Mouse (Mus musculus): ENCODE results near the gene Insr.
"Not testable (repeated sequence)": the region's sequence is repeated elsewhere in the genome, so short reads cannot be mapped to it uniquely, and the experiment has no call there.

Insr gene

DNA sequence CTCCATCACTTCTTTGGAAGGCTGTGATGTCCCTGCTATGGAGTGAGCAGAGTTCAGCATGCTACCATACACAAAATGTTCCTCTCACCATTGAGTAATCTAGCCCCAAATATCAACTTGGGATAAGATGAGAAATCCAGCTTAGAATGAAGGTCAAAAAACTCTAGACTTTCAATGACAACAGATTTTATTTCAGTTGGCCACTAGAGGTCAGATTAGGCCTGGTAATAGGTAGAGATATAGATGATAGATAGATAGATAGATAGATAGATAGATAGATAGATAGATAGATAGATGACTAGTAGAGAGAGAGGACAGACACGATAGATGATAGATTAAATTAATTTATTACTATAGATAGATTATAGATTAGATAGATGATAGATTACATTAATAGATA is 99.5 kb downstream of the Insr start:
- DNase-seq: no peak

DNA sequence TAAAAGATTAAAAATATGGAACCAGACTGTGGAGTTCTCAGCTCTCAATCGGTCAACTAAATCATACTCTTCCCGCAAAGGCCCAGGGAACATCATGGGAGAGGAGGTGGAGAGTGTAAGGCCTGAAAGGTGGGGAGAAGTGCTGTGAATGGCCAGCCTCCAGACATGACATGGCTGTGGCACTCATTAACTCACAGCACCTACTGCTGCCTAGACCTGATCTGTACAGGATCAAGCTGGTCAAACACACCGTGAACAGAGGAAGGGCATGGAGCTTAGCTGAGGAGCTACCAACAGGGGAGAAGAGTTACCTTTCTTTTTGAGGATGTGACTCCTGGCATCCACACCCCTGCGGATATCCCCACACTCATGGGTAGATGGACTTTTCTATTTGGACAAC is 102.0 kb downstream of the Insr start:
- DNase-seq: peak; percentile 24

DNA sequence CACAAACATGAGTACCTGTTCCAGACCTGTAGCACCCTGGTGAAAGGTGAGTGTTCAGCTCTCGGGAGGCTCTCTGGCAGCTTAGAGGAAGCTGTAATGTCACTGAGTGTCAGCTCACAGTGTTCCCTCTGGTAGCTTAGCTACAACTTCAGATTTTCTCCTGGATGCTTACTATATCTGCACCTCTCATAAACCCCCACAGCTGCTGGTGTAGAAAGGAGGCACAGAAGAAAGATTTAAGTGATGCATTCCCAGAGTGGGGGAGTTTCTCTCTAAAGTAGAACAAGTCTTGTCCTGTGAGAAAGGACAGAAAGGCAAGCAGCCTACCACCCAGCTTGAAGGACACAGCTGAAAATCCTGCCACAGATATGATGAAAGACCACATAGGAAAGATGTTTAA is 107.2 kb downstream of the Insr start:
- DNase-seq: no peak

DNA sequence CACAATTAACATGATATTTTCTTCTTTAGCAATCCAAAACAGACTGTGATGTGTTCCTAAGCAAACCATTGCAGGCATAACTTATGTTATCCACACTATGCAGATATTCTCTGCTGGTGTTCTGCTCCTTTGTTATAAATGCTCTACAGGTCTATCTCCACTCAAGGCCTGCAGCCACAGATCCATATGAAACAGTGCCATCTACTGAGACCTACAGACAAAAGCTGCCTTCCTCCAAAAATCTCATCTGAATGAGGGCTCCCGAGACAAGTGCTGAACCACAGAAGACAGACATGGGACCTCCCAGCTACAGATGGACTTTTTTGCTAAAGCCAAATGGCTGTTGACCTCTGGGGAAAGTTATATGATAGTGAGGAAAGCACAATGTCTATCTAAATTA is 132.9 kb downstream of the Insr start:
- DNase-seq: no peak

DNA sequence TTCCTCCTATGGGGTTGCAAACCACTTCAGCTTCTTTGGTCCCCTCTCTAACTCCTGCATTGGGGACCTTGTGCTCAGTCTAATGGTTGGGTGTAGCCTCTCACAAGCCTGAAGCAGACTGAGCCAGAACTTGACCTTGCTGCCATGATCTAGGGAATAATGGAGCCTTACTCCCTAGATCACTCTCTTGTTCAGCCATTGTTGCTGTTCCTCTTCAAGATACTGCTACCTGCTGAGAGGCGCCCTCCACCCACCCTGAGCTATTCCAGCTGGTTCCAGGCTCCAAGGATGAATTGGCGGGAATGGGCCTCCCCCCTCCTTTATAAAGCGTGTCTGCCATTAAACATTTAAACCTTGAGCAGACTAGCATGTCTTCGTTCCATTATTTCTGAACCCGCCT is 179.0 kb downstream of the Insr start:
- DNase-seq: not testable (repeated sequence)

Data from kidney, adult 11 months (tissue).